Mouse (Mus musculus): Measurements from ENCODE around the gene Skp2. TPM values are rescaled to one million over a fixed set of nuclear protein-coding genes. Genes with fewer than 3 reads are reported as not detected.

The Skp2 gene
- polyA plus RNA-seq, 1 experiment from 2014 or later: 20.6 TPM

- 53% methylated on average over 2 of the region's 2 CpGs for WGBS (ENCODE audit: insufficient replicate concordance)
- no peaks in the 10 kb centered on the region for H3K9me3 ChIP-seq (replicated peaks)
Observed at GRCm38 (mm10) chr15:9089136-9089720, 66.0 kb downstream of the Skp2 start.

GRCm38 (mm10) chr15:9088683-9089072 is 66.5 kb downstream of the Skp2 start:
- peaks cover 98% of the 10 kb centered on the region for H3K36me3 ChIP-seq (replicated peaks)
- peaks cover 70% of the 10 kb centered on the region for H3K4me1 ChIP-seq (replicated peaks)
- H3K4me2 ChIP-seq: no peak overlapping the region
- no peaks in the 10 kb centered on the region for H3K9me3 ChIP-seq (replicated peaks)
- H3K4me3 ChIP-seq (replicated peaks): no peak overlapping the region
- H3K27me3 ChIP-seq: no peaks in the 10 kb centered on the region
- no peak overlapping the region for H3K27ac ChIP-seq (replicated peaks)
- no peak overlapping the region for H3K9ac ChIP-seq
- ATAC-seq (ENCODE audit: insufficient read depth): no peak
- WGBS (ENCODE audit: insufficient replicate concordance): 85% methylated on average over 8 of the region's 8 CpGs

More at GRCm38 (mm10) chr15:9089136-9089720, 66.0 kb downstream of the Skp2 start:
- no peak for ATAC-seq (ENCODE audit: insufficient read depth)
- no peak overlapping the region for H3K4me2 ChIP-seq
- no peak overlapping the region for H3K9ac ChIP-seq
- H3K27ac ChIP-seq (replicated peaks): peak overlapping the region; percentile 38; the same call in 1 of the 2 replicates
- H3K4me3 ChIP-seq (replicated peaks): no peak overlapping the region
- H3K36me3 ChIP-seq (replicated peaks): peaks cover 98% of the 10 kb centered on the region
- no peaks in the 10 kb centered on the region for H3K27me3 ChIP-seq
- peaks cover 72% of the 10 kb centered on the region for H3K4me1 ChIP-seq (replicated peaks)

GRCm38 (mm10) chr15:9087895-9088682 is 67.1 kb downstream of the Skp2 start:
- Histone ChIP-seq H3K27ac (replicated peaks) (no peak overlapping the region; the same call in 1 of the 2 replicates), H3K9ac (no peak overlapping the region), H3K4me3 (replicated peaks) (no peak overlapping the region), H3K27me3 (no peaks in the 10 kb centered on the region), H3K4me2 (no peak overlapping the region), H3K9me3 (replicated peaks) (no peaks in the 10 kb centered on the region), H3K36me3 (replicated peaks) (peaks cover 98% of the 10 kb centered on the region), H3K4me1 (replicated peaks) (peaks cover 71% of the 10 kb centered on the region)
- ATAC-seq (ENCODE audit: insufficient read depth): no peak
- WGBS (ENCODE audit: insufficient replicate concordance): 85% methylated on average over 17 of the region's 17 CpGs

GRCm38 (mm10) chr15:9087421-9087820 is 67.8 kb downstream of the Skp2 start:
- peaks cover 96% of the 10 kb centered on the region for H3K36me3 ChIP-seq (replicated peaks)
- H3K9ac ChIP-seq: no peak overlapping the region
- H3K27ac ChIP-seq (replicated peaks): peak overlapping the region; percentile 77
- no peak overlapping the region for H3K4me3 ChIP-seq (replicated peaks)
- no peak for ATAC-seq (ENCODE audit: insufficient read depth)
- peaks cover 71% of the 10 kb centered on the region for H3K4me1 ChIP-seq (replicated peaks)
- H3K4me2 ChIP-seq: 0 out of 2 replicates have a peak overlapping the region, but pooled peaks have one; percentile 32
- H3K9me3 ChIP-seq (replicated peaks): no peaks in the 10 kb centered on the region
- 83% methylated on average over 5 of the region's 5 CpGs for WGBS (ENCODE audit: insufficient replicate concordance)
- H3K27me3 ChIP-seq: no peaks in the 10 kb centered on the region

GRCm38 (mm10) chr15:9086813-9087212 is 68.4 kb downstream of the Skp2 start:
- Histone ChIP-seq H3K9ac (no peak overlapping the region), H3K4me3 (replicated peaks) (no peak overlapping the region), H3K27me3 (no peaks in the 10 kb centered on the region), H3K4me2 (peak overlapping the region; percentile 32), H3K9me3 (replicated peaks) (no peaks in the 10 kb centered on the region), H3K27ac (replicated peaks) (peak overlapping the region; percentile 77), H3K36me3 (replicated peaks) (peaks cover 92% of the 10 kb centered on the region), H3K4me1 (replicated peaks) (peaks cover 75% of the 10 kb centered on the region)
- peak; percentile 83 for ATAC-seq (ENCODE audit: insufficient read depth)
- 62% methylated on average over 11 of the region's 11 CpGs for WGBS (ENCODE audit: insufficient replicate concordance)

- H3K9ac ChIP-seq: no peak overlapping the region
- ATAC-seq (ENCODE audit: insufficient read depth): no peak
- no peaks in the 10 kb centered on the region for H3K27me3 ChIP-seq
- H3K9me3 ChIP-seq (replicated peaks): no peaks in the 10 kb centered on the region
- H3K36me3 ChIP-seq (replicated peaks): peaks cover 65% of the 10 kb centered on the region
- no peak overlapping the region for H3K4me3 ChIP-seq (replicated peaks)
- H3K27ac ChIP-seq (replicated peaks): peak overlapping the region; percentile 61
- H3K4me1 ChIP-seq (replicated peaks): peaks cover 82% of the 10 kb centered on the region
- WGBS (ENCODE audit: insufficient replicate concordance): 74% methylated on average over 9 of the region's 9 CpGs
- no peak overlapping the region for H3K4me2 ChIP-seq
Observed at GRCm38 (mm10) chr15:9082753-9083152, 72.5 kb downstream of the Skp2 start.

- Histone ChIP-seq H3K4me1 (replicated peaks) (peaks cover 81% of the 10 kb centered on the region), H3K4me2 (peak overlapping the region; percentile 71), H3K9ac (peak overlapping the region; percentile 26), H3K4me3 (replicated peaks) (peak overlapping the region; percentile 4; the same call in 1 of the 2 replicates), H3K9me3 (replicated peaks) (no peaks in the 10 kb centered on the region), H3K27ac (replicated peaks) (peak overlapping the region; percentile 98), H3K36me3 (replicated peaks) (peaks cover 55% of the 10 kb centered on the region), H3K27me3 (no peaks in the 10 kb centered on the region)
- WGBS (ENCODE audit: insufficient replicate concordance): 39% methylated on average over 3 of the region's 3 CpGs
- no peak for ATAC-seq (ENCODE audit: insufficient read depth)
Observed at GRCm38 (mm10) chr15:9081294-9081693, 73.9 kb downstream of the Skp2 start.

- H3K36me3 ChIP-seq (replicated peaks): peaks cover 48% of the 10 kb centered on the region
- H3K4me1 ChIP-seq (replicated peaks): peaks cover 81% of the 10 kb centered on the region
- H3K9me3 ChIP-seq (replicated peaks): no peaks in the 10 kb centered on the region
- no peaks in the 10 kb centered on the region for H3K27me3 ChIP-seq
- peak; percentile 11 for ATAC-seq (ENCODE audit: insufficient read depth)
- peak overlapping the region; percentile 37; the same call in 1 of the 2 replicates for H3K9ac ChIP-seq
- peak overlapping the region; percentile 37 for H3K4me3 ChIP-seq (replicated peaks)
- 7% methylated on average over 4 of the region's 4 CpGs for WGBS (ENCODE audit: insufficient replicate concordance)
- peak overlapping the region; percentile 98 for H3K27ac ChIP-seq (replicated peaks)
- peak overlapping the region; percentile 71 for H3K4me2 ChIP-seq
Observed at GRCm38 (mm10) chr15:9080206-9080605, 75.0 kb downstream of the Skp2 start.

GRCm38 (mm10) chr15:9079626-9080025 is 75.6 kb downstream of the Skp2 start:
- 19% methylated on average over 5 of the region's 5 CpGs for WGBS (ENCODE audit: insufficient replicate concordance)
- Histone ChIP-seq H3K36me3 (replicated peaks) (peaks cover 45% of the 10 kb centered on the region), H3K4me2 (peak overlapping the region; percentile 71), H3K4me1 (replicated peaks) (peaks cover 87% of the 10 kb centered on the region), H3K9ac (peak overlapping the region; percentile 58), H3K9me3 (replicated peaks) (no peaks in the 10 kb centered on the region), H3K27ac (replicated peaks) (peak overlapping the region; percentile 98), H3K4me3 (replicated peaks) (peak overlapping the region; percentile 42), H3K27me3 (no peaks in the 10 kb centered on the region)
- ATAC-seq (ENCODE audit: insufficient read depth): no peak

GRCm38 (mm10) chr15:9078481-9079300 is 76.5 kb downstream of the Skp2 start:
- H3K27me3 ChIP-seq: no peaks in the 10 kb centered on the region
- H3K4me2 ChIP-seq: peak overlapping the region; percentile 71
- 13% methylated on average over 12 of the region's 12 CpGs for WGBS (ENCODE audit: insufficient replicate concordance)
- H3K27ac ChIP-seq (replicated peaks): peak overlapping the region; percentile 98
- H3K36me3 ChIP-seq (replicated peaks): peaks cover 36% of the 10 kb centered on the region
- peak; percentile 71 for ATAC-seq (ENCODE audit: insufficient read depth)
- H3K4me3 ChIP-seq (replicated peaks): peak overlapping the region; percentile 42
- peaks cover 85% of the 10 kb centered on the region for H3K4me1 ChIP-seq (replicated peaks)
- peak overlapping the region; percentile 58 for H3K9ac ChIP-seq
- H3K9me3 ChIP-seq (replicated peaks): no peaks in the 10 kb centered on the region
